Mouse (Mus musculus) ZHBTc4 (cell line): ENCODE measurements at regions not wholly inside any gene's neighbourhood (a gene's known extent, or its start where the extent isn't known, plus 50 kb on each side); places are given as distances from the start of the nearest gene placed in this dataset.

Experiments
- DNase-seq: peaks from one replicate; pipeline ENCODE4 v3.0.0-alpha.2; 2011; ENCODE audit warnings: low read depth, low spot score

- no peak for DNase-seq
Observed at GRCm38 (mm10) chr13:47398976-47399375, 276.5 kb downstream of the Rnf144b start.

GRCm38 (mm10) chr13:47413261-47413660 lies 290.8 kb downstream of the Rnf144b start:
- DNase-seq, result no peak

- DNase-seq, result no peak
Observed at GRCm38 (mm10) chr13:47413940-47414339, 291.5 kb downstream of the Rnf144b start.

- DNase-seq, result no peak
Observed at GRCm38 (mm10) chr13:47429856-47430365, 307.5 kb downstream of the Rnf144b start.

GRCm38 (mm10) chr13:47430409-47430808 lies 308.0 kb downstream of the Rnf144b start:
- no peak for DNase-seq

- DNase-seq, result no peak
Observed at GRCm38 (mm10) chr13:47435631-47436030, 313.2 kb downstream of the Rnf144b start.

GRCm38 (mm10) chr13:47444876-47445275 lies 322.4 kb downstream of the Rnf144b start:
- DNase-seq, result no peak

- DNase-seq, result no peak
Observed at GRCm38 (mm10) chr13:47452186-47452760, 329.8 kb downstream of the Rnf144b start.

GRCm38 (mm10) chr13:47462148-47462547 lies 339.7 kb downstream of the Rnf144b start:
- DNase-seq, result no peak

GRCm38 (mm10) chr13:47471543-47472213 lies 349.2 kb downstream of the Rnf144b start:
- DNase-seq, result no peak

GRCm38 (mm10) chr13:47480159-47480558 lies 357.7 kb downstream of the Rnf144b start:
- DNase-seq, result peak; percentile 32

GRCm38 (mm10) chr13:47484819-47485218 lies 362.4 kb downstream of the Rnf144b start:
- DNase-seq, result no peak

GRCm38 (mm10) chr13:47486111-47486510 lies 363.7 kb downstream of the Rnf144b start:
- DNase-seq, result no peak

- no peak for DNase-seq
Observed at GRCm38 (mm10) chr13:47486658-47487057, 364.2 kb downstream of the Rnf144b start.

GRCm38 (mm10) chr13:47505380-47505955 lies 383.0 kb downstream of the Rnf144b start:
- no peak for DNase-seq

- no peak for DNase-seq
Observed at GRCm38 (mm10) chr13:47532935-47533334, 410.5 kb downstream of the Rnf144b start.

- peak; percentile 66 for DNase-seq
Observed at GRCm38 (mm10) chr13:47537156-47537555, 414.7 kb downstream of the Rnf144b start.

GRCm38 (mm10) chr13:47549626-47550025 lies 427.2 kb downstream of the Rnf144b start:
- DNase-seq, result no peak

- no peak for DNase-seq
Observed at GRCm38 (mm10) chr13:47552251-47552650, 429.8 kb downstream of the Rnf144b start.

- no peak for DNase-seq
Observed at GRCm38 (mm10) chr13:47554198-47554597, 431.7 kb downstream of the Rnf144b start.

- no peak for DNase-seq
Observed at GRCm38 (mm10) chr13:47557196-47557974, 434.9 kb downstream of the Rnf144b start.

GRCm38 (mm10) chr13:47562836-47563235 lies 440.4 kb downstream of the Rnf144b start:
- no peak for DNase-seq
